Mouse (Mus musculus) sigmoid colon, adult 10 weeks (tissue): ENCODE measurements around the gene Cox20. TPM values are rescaled to one million over a fixed set of nuclear protein-coding genes. Genes with fewer than 3 reads are reported as not detected.

Experiments
- polyA plus RNA-seq: library from polyadenylated mRNA; stranded (reverse); fragments of 350-450 nt; fragmentation: Illumina TruSeq; extraction: RNeasy Lipid Tissue Mini Kit (QIAGEN cat#74804); gene quantifications from one replicate; pipeline ENCODE4 v1.2.3, GENCODE M21; 2014; ENCODE audit warnings: low read depth, low replicate concordance

Gene Cox20
- polyA plus RNA-seq, result 666 TPM

DNA sequence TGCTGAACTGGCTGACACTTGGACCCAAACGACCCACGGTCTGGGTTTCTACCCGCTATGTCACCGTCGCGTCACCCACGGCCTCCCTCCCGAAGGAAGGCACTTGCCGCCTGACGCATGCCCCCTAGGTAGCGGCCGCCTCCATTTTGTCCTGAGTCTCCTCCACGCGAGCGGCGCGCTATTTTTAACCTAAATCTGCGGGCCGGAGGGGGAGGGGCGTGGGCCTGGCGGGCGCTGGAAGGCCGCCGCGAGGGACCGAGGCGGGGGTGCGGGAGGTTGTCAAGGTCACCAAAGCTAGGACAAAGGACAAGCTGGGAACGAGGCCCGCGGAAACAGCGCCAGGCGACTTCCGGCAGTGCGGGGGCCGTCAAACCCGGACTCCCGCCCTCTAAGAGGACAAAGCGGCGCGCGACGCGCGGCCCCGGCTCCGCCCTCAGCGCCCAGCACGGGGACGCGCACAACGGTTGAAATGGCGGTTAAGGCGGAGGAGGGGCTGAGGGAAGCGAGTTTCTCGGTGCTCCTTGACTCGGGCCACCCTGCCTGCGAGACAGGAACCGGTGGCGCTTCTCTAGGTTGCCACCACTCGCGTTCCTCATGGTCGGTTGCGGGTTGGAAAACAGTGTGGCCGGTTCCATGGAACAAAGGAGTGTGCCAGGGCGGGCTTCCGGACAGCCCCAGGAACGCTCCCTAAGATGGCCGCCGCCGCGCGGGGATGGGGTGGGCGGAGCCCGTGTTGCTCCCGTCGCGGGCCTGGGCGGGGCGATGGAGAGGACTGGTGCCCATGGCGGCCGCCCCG lies at the start of gene Cox20:
Cox20 (plus strand) TSS at position 742 of the 796 bp plus-strand sequence.

DNA sequence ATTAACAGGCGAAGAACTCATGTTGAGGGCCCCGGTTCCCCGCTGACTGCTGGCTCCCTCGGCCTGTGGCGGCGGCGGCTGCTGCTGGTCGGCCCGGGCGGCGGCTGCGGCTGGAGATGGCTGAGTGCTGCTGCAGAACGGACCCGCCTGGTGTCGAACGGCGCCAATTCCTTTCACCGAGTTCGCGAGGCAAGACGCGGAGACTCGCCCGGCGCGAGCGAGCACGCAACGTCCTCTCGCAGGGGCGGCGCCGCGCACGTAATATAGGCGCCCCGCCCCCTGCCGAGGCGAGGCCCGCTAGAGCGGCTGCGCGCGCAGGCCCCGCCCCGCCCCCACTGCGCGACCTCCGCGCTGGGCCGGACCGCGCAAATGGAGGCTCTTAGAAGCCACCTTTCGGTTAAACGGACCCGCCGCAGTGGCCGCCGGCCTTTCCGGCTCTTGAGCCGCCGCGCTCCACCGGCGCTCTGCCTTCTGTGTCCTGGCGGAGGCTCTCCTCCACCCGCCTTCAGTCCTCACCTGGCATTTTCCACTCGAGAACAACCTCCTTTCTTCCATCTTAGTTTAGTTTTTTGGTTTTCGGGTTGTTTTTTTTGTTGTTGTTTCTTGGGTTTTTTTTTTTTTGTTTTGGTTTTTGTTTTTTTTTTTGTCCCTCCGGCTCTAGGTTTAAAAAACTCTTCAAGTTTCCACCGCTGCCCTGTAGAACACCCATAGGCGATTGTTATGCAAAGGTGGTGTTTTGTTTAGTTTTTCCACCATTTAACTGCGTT lies 18.8 kb downstream of the Cox20 start, which contains the start of gene Hnrnpu:
Hnrnpu (minus strand) TSS at position 247 of the 767 bp plus-strand sequence.

Other genes starting within 250 kb of the Cox20 start
- 56.4 TPM for gene Desi2, start 131.7 kb upstream of the Cox20 start, polyA plus RNA-seq
- gene Hnrnpu, start 18.7 kb downstream of the Cox20 start, polyA plus RNA-seq, result 1,067 TPM
- 9.6 TPM for gene Efcab2, start 87.0 kb downstream of the Cox20 start, polyA plus RNA-seq
- gene Kif26b, start 210.0 kb downstream of the Cox20 start, polyA plus RNA-seq, result 0.28 TPM